Mouse (Mus musculus) right cerebral cortex, postnatal 4 days (tissue): ENCODE measurements around the gene Map4k2.

ENCODE experiments used
- DNase-seq: peaks from one replicate; pipeline ENCODE4 v3.0.0-alpha.2; 2022

Map4k2 gene

GRCm38 (mm10) chr19:6382323-6382924 lies 41.5 kb downstream of the Map4k2 start:
- no peak for DNase-seq

- no peak for DNase-seq
Observed at GRCm38 (mm10) chr19:6383470-6383869, 42.5 kb downstream of the Map4k2 start.

GRCm38 (mm10) chr19:6384128-6384527 lies 43.2 kb downstream of the Map4k2 start, which contains the start of gene Pygm:
Gene Pygm, plus strand, starts transcription at chr19:6384399.
- DNase-seq: no peak

GRCm38 (mm10) chr19:6384954-6385353 lies 44.0 kb downstream of the Map4k2 start:
- no peak for DNase-seq

- no peak for DNase-seq
Observed at GRCm38 (mm10) chr19:6385419-6385818, 44.5 kb downstream of the Map4k2 start.

GRCm38 (mm10) chr19:6385821-6386220 lies 44.9 kb downstream of the Map4k2 start:
- DNase-seq: no peak

GRCm38 (mm10) chr19:6386234-6386633 lies 45.3 kb downstream of the Map4k2 start:
- DNase-seq: no peak

GRCm38 (mm10) chr19:6388006-6388405 lies 47.1 kb downstream of the Map4k2 start:
- DNase-seq: peak; percentile 37

- DNase-seq: no peak
Observed at GRCm38 (mm10) chr19:6389803-6390202, 48.9 kb downstream of the Map4k2 start.

- no peak for DNase-seq
Observed at GRCm38 (mm10) chr19:6390251-6390650, 49.3 kb downstream of the Map4k2 start.

- DNase-seq: no peak
Observed at GRCm38 (mm10) chr19:6392743-6393393, 51.9 kb downstream of the Map4k2 start.

GRCm38 (mm10) chr19:6393637-6394036 lies 52.7 kb downstream of the Map4k2 start:
- no peak for DNase-seq

- DNase-seq: no peak
Observed at GRCm38 (mm10) chr19:6396237-6396636, 55.3 kb downstream of the Map4k2 start.

- DNase-seq: no peak
Observed at GRCm38 (mm10) chr19:6397582-6398249, 56.8 kb downstream of the Map4k2 start.

- peak; percentile 78 for DNase-seq
Observed at GRCm38 (mm10) chr19:6398447-6399284, 57.7 kb downstream of the Map4k2 start.

GRCm38 (mm10) chr19:6399285-6400095 lies 58.6 kb downstream of the Map4k2 start, which contains the start of gene Rasgrp2:
Gene Rasgrp2, plus strand, starts transcription at chr19:6399340.
- DNase-seq: peak; percentile 79

- DNase-seq: peak; percentile 70
Observed at GRCm38 (mm10) chr19:6400096-6401086, 59.5 kb downstream of the Map4k2 start.

- DNase-seq: peak; percentile 81
Observed at GRCm38 (mm10) chr19:6401131-6401815, 60.3 kb downstream of the Map4k2 start.

- no peak for DNase-seq
Observed at GRCm38 (mm10) chr19:6401951-6402350, 61.0 kb downstream of the Map4k2 start.

GRCm38 (mm10) chr19:6403869-6404268 lies 62.9 kb downstream of the Map4k2 start:
- no peak for DNase-seq
